Mouse (Mus musculus) intestine, embryonic 15.5 days (tissue): ENCODE data around the gene Gm34653. TPM values are rescaled to one million over a fixed set of nuclear protein-coding genes. Genes with fewer than 3 reads are reported as not detected.
"Not testable (repeated sequence)": the region's sequence is repeated elsewhere in the genome, so short reads cannot be mapped to it uniquely, and the experiment has no call there.

Source experiments
- ATAC-seq: fragments of 200-750 bp; cut with Nextera tagmentation; 2 replicates; pipeline ENCODE4 v1.8.0; 2017; ENCODE audit warnings: moderate TSS enrichment, moderate library complexity
- H3K27ac ChIP-seq: fragments of 300-500 bp; sonication (generic); 2 replicates; pipeline ENCODE4 v1.5.1; 2015; ENCODE audit warnings: mild to moderate bottlenecking, inconsistent platforms
- H3K27me3 ChIP-seq: fragments of 300-500 bp; sonication (generic); replicated peaks from 2 replicates; pipeline ENCODE4 v1.6.1; 2015; ENCODE audit warnings: inconsistent platforms
- H3K36me3 ChIP-seq: fragments of 300-500 bp; sonication (generic); 2 replicates; pipeline ENCODE4 v1.6.1; 2015; ENCODE audit warnings: inconsistent platforms
- H3K4me1 ChIP-seq: fragments of 300-500 bp; sonication (generic); replicated peaks from 2 replicates; pipeline ENCODE4 v1.6.1; 2015; ENCODE audit warnings: inconsistent platforms
- H3K4me2 ChIP-seq: fragments of 300-500 bp; sonication (generic); replicated peaks from 2 replicates; pipeline ENCODE4 v1.6.1; 2015; ENCODE audit warnings: mild to moderate bottlenecking, inconsistent platforms
- H3K4me3 ChIP-seq: fragments of 300-500 bp; sonication (generic); replicated peaks from 2 replicates; pipeline ENCODE4 v1.5.1; 2015; ENCODE audit warnings: inconsistent platforms
- H3K9ac ChIP-seq: fragments of 300-500 bp; sonication (generic); 2 replicates; pipeline ENCODE4 v1.6.1; 2015; ENCODE audit warnings: inconsistent platforms
- H3K9me3 ChIP-seq: fragments of 300-500 bp; sonication (generic); 2 replicates; pipeline ENCODE4 v1.6.1; 2016; ENCODE audit warnings: inconsistent platforms
- WGBS: fragments of 180-500 bp; shearing (Covaris S2); methylation state at CpG from one replicate; pipeline ENCODE4 v1.1.7; 2015; 5-methylcytosine and 5-hydroxymethylcytosine counted together
- polyA plus RNA-seq: library from polyadenylated mRNA; unstranded; fragments of >200 nt; fragmentation: Nextera tagmentation; extraction: Ambion mirVana; gene quantifications from 2 replicates; pipeline ENCODE4 v1.2.1, GENCODE M21; 2015

Gm34653 gene
- not detected in 2 replicates for polyA plus RNA-seq

- H3K9me3 ChIP-seq, H3K27me3 ChIP-seq, H3K4me3 ChIP-seq, ATAC-seq, H3K27ac ChIP-seq, H3K4me1 ChIP-seq, H3K4me2 ChIP-seq, H3K9ac ChIP-seq, H3K36me3 ChIP-seq: not testable (repeated sequence)
- WGBS, result 74% methylated on average over 11 of the region's 11 CpGs
These were observed at the start of gene Gm34653 for GRCm38 (mm10) chr2:34832766-34833457. Gm34653 (plus strand) TSS chr2:34833007.

DNA sequence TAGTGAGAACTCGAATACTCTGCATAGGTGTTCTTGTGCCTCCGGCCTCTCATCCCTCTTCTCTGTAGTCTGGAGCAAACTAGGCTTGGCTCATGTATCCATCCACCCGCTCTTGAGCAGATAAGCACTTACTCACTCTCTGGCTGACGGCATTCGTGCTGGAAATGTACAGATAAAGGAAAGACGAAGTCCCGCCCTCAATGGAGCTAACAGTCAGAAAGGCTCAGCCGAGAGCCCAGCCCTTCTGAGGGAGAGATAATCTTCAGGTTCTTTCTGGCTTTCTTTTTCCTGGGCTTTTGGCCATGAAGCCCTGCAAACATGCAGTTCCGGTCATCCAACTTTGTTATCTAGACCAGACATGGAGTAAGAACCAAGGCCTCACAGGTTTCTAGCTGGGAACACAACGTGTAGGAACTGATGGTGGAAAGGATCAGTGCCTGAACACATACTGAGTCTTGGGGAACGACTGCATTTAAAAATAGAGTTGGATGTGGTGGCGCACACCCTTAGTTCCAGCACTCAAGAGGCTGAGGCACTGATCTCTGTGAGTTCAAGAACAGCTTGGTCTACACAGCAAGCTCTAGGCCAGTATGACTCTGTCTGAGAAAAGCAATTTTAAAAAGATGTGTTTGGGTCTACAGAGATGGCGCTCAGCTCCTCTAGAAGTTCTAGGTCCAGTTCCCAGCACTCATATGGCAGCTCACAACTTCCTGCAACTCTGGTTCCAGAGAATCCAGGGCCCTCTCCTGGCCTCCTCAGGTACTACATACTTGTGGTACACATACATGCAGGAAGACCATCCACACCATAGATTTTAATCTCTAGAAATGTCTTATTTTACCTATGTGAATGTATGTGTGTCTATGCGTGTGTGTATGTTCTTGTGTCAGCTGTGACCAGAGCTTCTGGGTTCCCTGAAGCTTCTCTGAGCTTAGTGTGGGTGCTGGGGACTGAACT, 49.5 kb upstream of the Gm34653 start:
- no peak overlapping the region for H3K9ac ChIP-seq
- peaks cover 36% of the 10 kb centered on the region for H3K36me3 ChIP-seq
- no peaks in the 10 kb centered on the region for H3K9me3 ChIP-seq
- no peaks in the 10 kb centered on the region for H3K27me3 ChIP-seq
- H3K4me3 ChIP-seq, result no peak overlapping the region
- no peak overlapping the region for H3K4me2 ChIP-seq
- peak; percentile 80 for ATAC-seq
- no peak overlapping the region for H3K27ac ChIP-seq
- WGBS, result 83% methylated on average over 14 of the region's 14 CpGs
- no peaks in the 10 kb centered on the region for H3K4me1 ChIP-seq

- no peak overlapping the region for H3K9ac ChIP-seq
- H3K4me2 ChIP-seq, result no peak overlapping the region
- WGBS, result 83% methylated on average over 2 of the region's 2 CpGs
- H3K4me3 ChIP-seq, result no peak overlapping the region
- H3K27ac ChIP-seq, result no peak overlapping the region
- H3K36me3 ChIP-seq, result peaks cover 33% of the 10 kb centered on the region
- H3K9me3 ChIP-seq, result no peaks in the 10 kb centered on the region
- no peaks in the 10 kb centered on the region for H3K4me1 ChIP-seq
- H3K27me3 ChIP-seq, result no peaks in the 10 kb centered on the region
- ATAC-seq, result no peak
These were observed 48.7 kb upstream of the Gm34653 start for GRCm38 (mm10) chr2:34784085-34784484.

- 93% methylated on average over 8 of the region's 8 CpGs for WGBS
- Histone ChIP-seq H3K36me3 (0 out of 2 replicates have a peak, but pooled peaks cover 9% of the 10 kb centered on the region), H3K4me2 (no peak overlapping the region), H3K27me3 (no peaks in the 10 kb centered on the region), H3K9me3 (no peaks in the 10 kb centered on the region), H3K27ac (no peak overlapping the region), H3K4me3 (no peak overlapping the region), H3K9ac (no peak overlapping the region), H3K4me1 (no peaks in the 10 kb centered on the region)
- no peak for ATAC-seq
These were observed 42.5 kb upstream of the Gm34653 start for GRCm38 (mm10) chr2:34790282-34790681.

GRCm38 (mm10) chr2:34792543-34792942, 40.3 kb upstream of the Gm34653 start:
- H3K4me2 ChIP-seq, H3K36me3 ChIP-seq, H3K9ac ChIP-seq, H3K4me1 ChIP-seq, H3K27ac ChIP-seq, ATAC-seq, H3K4me3 ChIP-seq, H3K27me3 ChIP-seq, H3K9me3 ChIP-seq: not testable (repeated sequence)
- 88% methylated on average over 2 of the region's 2 CpGs for WGBS

DNA sequence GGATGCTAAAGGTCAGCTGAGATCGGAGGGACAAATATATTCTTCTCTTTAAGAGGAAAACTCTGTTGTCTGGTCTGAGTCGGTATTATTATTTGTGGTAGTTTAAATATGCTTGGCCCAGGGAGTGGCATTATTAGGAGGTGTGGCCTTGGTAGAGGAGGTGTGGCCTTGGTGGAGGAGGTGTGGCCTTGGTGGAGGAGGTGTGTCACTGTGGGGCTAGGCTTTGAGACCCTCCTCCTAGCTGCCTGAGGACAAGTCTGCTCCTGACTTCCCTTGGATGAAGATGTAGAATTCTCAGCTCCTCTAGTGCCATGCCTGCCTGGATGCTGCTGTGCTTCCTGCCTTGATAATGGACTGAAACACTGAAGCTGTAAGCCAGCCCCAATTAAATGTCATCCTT, 38.3 kb upstream of the Gm34653 start:
- Histone ChIP-seq H3K9ac (no peak overlapping the region), H3K4me2 (no peak overlapping the region), H3K4me3 (no peak overlapping the region), H3K9me3 (no peaks in the 10 kb centered on the region), H3K27ac (no peak overlapping the region), H3K27me3 (no peaks in the 10 kb centered on the region), H3K36me3 (0 out of 2 replicates have a peak, but pooled peaks cover 2% of the 10 kb centered on the region), H3K4me1 (0 out of 2 replicates have a peak, but pooled peaks cover 3% of the 10 kb centered on the region)
- ATAC-seq, result no peak
- WGBS, result 86% methylated on average over 2 of the region's 2 CpGs

DNA sequence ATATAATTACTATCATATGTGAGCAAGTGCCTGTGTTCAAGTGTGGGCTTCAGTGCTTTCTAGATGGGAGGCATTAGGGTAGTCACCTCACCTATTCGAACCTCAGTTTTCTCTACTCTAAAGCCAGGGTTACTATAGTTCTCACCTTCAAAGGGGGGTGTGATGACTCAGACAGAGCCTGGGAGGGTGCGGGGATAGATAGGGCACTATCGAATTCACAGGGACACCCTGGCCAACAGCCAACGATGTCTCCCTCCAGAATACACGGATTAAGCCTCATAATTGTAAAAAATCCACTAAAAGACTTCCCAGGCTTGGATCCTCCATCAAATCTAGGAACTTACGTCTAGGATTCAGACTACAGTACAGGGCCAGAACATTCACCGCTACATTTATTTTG, 37.4 kb upstream of the Gm34653 start:
- no peaks in the 10 kb centered on the region for H3K27me3 ChIP-seq

DNA sequence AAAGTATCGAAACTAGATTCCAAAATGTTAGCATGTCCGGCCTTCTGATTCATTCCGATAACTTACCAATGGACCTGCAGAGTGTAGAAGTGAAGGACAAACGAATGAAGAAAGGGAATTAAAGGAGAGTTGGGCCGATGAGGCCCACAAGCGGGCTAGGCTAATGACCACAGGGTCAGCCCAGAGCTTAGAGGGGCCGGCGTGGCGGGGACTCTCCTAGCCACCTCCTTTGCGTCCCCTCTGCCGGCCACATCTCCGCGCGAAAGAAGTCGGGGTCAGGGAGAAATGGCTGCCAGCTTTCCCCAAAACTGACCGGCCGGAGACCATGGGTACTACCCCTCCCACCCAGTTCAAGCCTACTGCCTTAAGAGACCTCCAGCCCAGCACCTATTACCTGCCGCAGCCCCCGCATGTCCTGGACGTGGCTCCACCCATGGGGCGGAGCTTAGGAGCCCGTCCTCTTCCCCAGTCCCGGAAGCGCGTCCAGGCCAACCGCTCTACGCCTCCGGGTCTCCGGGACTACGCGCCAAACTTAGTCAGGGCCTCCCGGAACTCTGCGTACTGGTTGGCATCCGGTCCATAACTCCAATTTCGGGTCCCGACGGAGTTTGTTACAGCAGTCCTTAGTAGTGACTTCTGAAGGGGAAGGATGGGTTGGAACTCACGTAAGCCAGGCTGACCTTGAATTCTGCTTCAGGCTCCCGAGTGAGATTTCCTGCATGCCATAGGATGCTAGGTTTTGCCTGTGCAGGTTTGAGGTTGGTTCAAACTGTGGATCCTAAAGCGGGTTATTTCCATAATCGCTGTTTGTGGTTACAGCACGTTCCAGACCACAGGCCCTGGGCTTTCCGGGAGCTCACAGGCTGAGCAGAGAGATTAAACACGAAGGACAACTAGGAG, 33.2 kb upstream of the Gm34653 start, which contains the start of gene Rabepk:
Rabepk (minus strand) TSS at position 556 of the 900 bp plus-strand sequence.
- ATAC-seq, result peak; percentile 86
- Histone ChIP-seq H3K27me3 (no peaks in the 10 kb centered on the region), H3K9me3 (no peaks in the 10 kb centered on the region), H3K36me3 (0 out of 2 replicates have a peak, but pooled peaks cover 2% of the 10 kb centered on the region), H3K27ac (peak within 1 kb of the TSS; percentile 42), H3K9ac (peak within 1 kb of the TSS; percentile 76), H3K4me1 (peaks cover 11% of the 10 kb centered on the region), H3K4me3 (peak within 1 kb of the TSS; percentile 71), H3K4me2 (peak within 1 kb of the TSS; percentile 76)
- 2% methylated on average over 44 of the region's 44 CpGs for WGBS

More for the DNA sequence above, 37.4 kb upstream of the Gm34653 start:
- 0 out of 2 replicates have a peak, but pooled peaks cover 5% of the 10 kb centered on the region for H3K4me1 ChIP-seq
- H3K9ac ChIP-seq, result no peak overlapping the region
- 0 out of 2 replicates have a peak, but pooled peaks cover 2% of the 10 kb centered on the region for H3K36me3 ChIP-seq
- H3K27ac ChIP-seq, result no peak overlapping the region
- 92% methylated on average over 7 of the region's 7 CpGs for WGBS
- no peak overlapping the region for H3K4me2 ChIP-seq
- no peaks in the 10 kb centered on the region for H3K9me3 ChIP-seq
- no peak for ATAC-seq
- H3K4me3 ChIP-seq, result no peak overlapping the region

- Histone ChIP-seq H3K4me1 (peaks cover 12% of the 10 kb centered on the region), H3K4me2 (peak overlapping the region; percentile 76), H3K9me3 (no peaks in the 10 kb centered on the region), H3K36me3 (no peaks in the 10 kb centered on the region), H3K9ac (peak overlapping the region; percentile 76; the same call in 1 of the 2 replicates), H3K4me3 (no peak overlapping the region), H3K27me3 (no peaks in the 10 kb centered on the region), H3K27ac (no peak overlapping the region; the same call in 1 of the 2 replicates)
- WGBS, result 76% methylated on average over 7 of the region's 7 CpGs
- no peak for ATAC-seq
These were observed 32.4 kb upstream of the Gm34653 start for GRCm38 (mm10) chr2:34800371-34800770.

GRCm38 (mm10) chr2:34801516-34802482, 31.0 kb upstream of the Gm34653 start:
- ATAC-seq, result peak; percentile 96
- Histone ChIP-seq H3K9ac (peak overlapping the region; percentile 69), H3K4me3 (peak overlapping the region; percentile 67), H3K36me3 (no peaks in the 10 kb centered on the region), H3K4me1 (peaks cover 13% of the 10 kb centered on the region), H3K9me3 (no peaks in the 10 kb centered on the region), H3K27me3 (no peaks in the 10 kb centered on the region), H3K4me2 (peak overlapping the region; percentile 39), H3K27ac (peak overlapping the region; percentile 82)
- 6% methylated on average over 39 of the region's 39 CpGs for WGBS
